ENCODE assay signal across 14 mouse cellular contexts in the genomic region with DNA sequence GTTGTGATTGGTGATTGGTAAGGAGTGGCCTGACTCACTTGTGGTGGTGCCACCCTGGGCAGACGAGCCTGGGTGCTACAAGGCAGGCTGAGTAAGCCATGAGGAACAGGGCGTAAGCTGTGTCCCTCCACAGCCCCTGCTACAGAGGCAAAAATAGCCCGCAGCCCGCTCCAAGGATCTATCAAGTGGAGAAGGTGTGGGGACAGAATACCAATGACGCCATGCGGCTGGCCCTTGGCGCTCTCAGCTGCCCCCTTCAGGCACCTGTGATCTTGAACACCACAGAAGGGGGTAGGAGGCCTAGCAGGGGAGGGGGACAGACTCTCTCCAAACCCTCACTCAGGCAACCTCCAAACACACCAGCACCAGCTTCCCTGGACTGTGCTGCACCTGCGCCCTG. TPM values are rescaled to one million over a fixed set of nuclear protein-coding genes. Genes with fewer than 3 reads are reported as not detected.
A peak's percentile ranks its signal among the peaks of the same experiment; 100 is the strongest.
DNase-seq lines count a peak whose midpoint lies in the region; ATAC-seq lines count a peak whose summit lies in the region.
"Had no signal": no experiment of that assay in that cellular context is flagged by ENCODE, and none has a peak within 500 bp of the region (broad histone marks: within the 10 kb centered on the region; RNA-seq: fewer than 3 reads in every experiment).

No protein-coding gene starts in this region.

- peaks cover 27% of the 10 kb centered on the region for H3K36me3 ChIP-seq in midbrain, embryonic 11.5 days (ENCODE audit: control insufficient read depth, insufficient read depth, low read length)
- H3K36me3 ChIP-seq in midbrain, embryonic 16.5 days (ENCODE audit: control insufficient read depth, insufficient read depth, low read length): peaks cover 31% of the 10 kb centered on the region
- peaks cover 92% of the 10 kb centered on the region for H3K36me3 ChIP-seq in forebrain, embryonic 12.5 days (replicated peaks)

- no peaks in the 10 kb centered on the region for H3K4me1 ChIP-seq in midbrain, embryonic 11.5 days (ENCODE audit: control insufficient read depth, insufficient read depth, low read length)
- no peaks in the 10 kb centered on the region for H3K4me1 ChIP-seq in midbrain, embryonic 16.5 days (ENCODE audit: control insufficient read depth, insufficient read depth, low read length)
- H3K4me1 ChIP-seq in forebrain, embryonic 12.5 days: no peaks in the 10 kb centered on the region
- H3K4me1 ChIP-seq: embryonic facial prominence, embryonic 15.5 days; kidney, embryonic 15.5 days had no signal

- 77% methylated on average over 8 of the region's 8 CpGs for WGBS in midbrain, embryonic 11.5 days
- 80% methylated on average over 8 of the region's 8 CpGs for WGBS in midbrain, embryonic 16.5 days
- WGBS in forebrain, embryonic 12.5 days: 79% methylated on average over 8 of the region's 8 CpGs

- no peak overlapping the region for H3K9ac ChIP-seq in midbrain, embryonic 11.5 days (ENCODE audit: low read length)
- H3K9ac ChIP-seq in midbrain, embryonic 16.5 days (ENCODE audit: low read depth, low read length): no peak overlapping the region
- H3K9ac ChIP-seq in forebrain, embryonic 12.5 days: no peak overlapping the region
- H3K9ac ChIP-seq: embryonic facial prominence, embryonic 15.5 days; kidney, embryonic 15.5 days had no signal

- peak; percentile 72 for DNase-seq in midbrain, embryonic 11.5 days (ENCODE audit: low spot score, missing footprints)
- DNase-seq in R1 (ENCODE audit: low read depth, low spot score): peak; percentile 32
- DNase-seq in heart, adult 8-10 months (ENCODE audit: low spot score): peak; percentile 35
- peak; percentile 75 to 78 for DNase-seq in heart, postnatal 10 days
- DNase-seq: cerebellum, adult 11-12 months; liver had no signal

- H3K9me3 ChIP-seq in midbrain, embryonic 11.5 days (ENCODE audit: control insufficient read depth, low read length): no peaks in the 10 kb centered on the region
- no peaks in the 10 kb centered on the region for H3K9me3 ChIP-seq in midbrain, embryonic 16.5 days (replicated peaks; ENCODE audit: control insufficient read depth, low read length, poor library complexity, severe bottlenecking)
- H3K9me3 ChIP-seq in forebrain, embryonic 12.5 days: no peaks in the 10 kb centered on the region
- H3K9me3 ChIP-seq: embryonic facial prominence, embryonic 15.5 days; kidney, embryonic 15.5 days had no signal

- H3K27ac ChIP-seq in midbrain, embryonic 11.5 days (ENCODE audit: low read depth, low read length): no peak overlapping the region
- H3K27ac ChIP-seq in midbrain, embryonic 16.5 days (ENCODE audit: low read length): no peak overlapping the region
- no peak overlapping the region for H3K27ac ChIP-seq in forebrain, embryonic 12.5 days
- H3K27ac ChIP-seq: embryonic facial prominence, embryonic 15.5 days; kidney, embryonic 15.5 days had no signal

- H3K4me3 ChIP-seq in midbrain, embryonic 11.5 days (ENCODE audit: low read depth, low read length): no peak overlapping the region
- H3K4me3 ChIP-seq in midbrain, embryonic 16.5 days (ENCODE audit: low read depth, low read length): no peak overlapping the region
- no peak overlapping the region for H3K4me3 ChIP-seq in forebrain, embryonic 12.5 days (replicated peaks)
- H3K4me3 ChIP-seq: embryonic facial prominence, embryonic 15.5 days; kidney, embryonic 15.5 days had no signal

- intact Hi-C loops in heart, postnatal 10 days (cut with DNase I): no loop called here

- H3K4me2 ChIP-seq in midbrain, embryonic 11.5 days: no peak overlapping the region
- no peak overlapping the region for H3K4me2 ChIP-seq in midbrain, embryonic 16.5 days (ENCODE audit: low read length)
- H3K4me2 ChIP-seq in forebrain, embryonic 12.5 days: no peak overlapping the region
- H3K4me2 ChIP-seq: embryonic facial prominence, embryonic 15.5 days; kidney, embryonic 15.5 days had no signal

- no peak for ATAC-seq in midbrain, embryonic 11.5 days (ENCODE audit: low FRiP score)
- no peak for ATAC-seq in midbrain, embryonic 16.5 days
- ATAC-seq in forebrain, embryonic 12.5 days (ENCODE audit: low FRiP score): no peak
- ATAC-seq in megakaryocyte, adult 5-6 weeks (ENCODE audit: poor library complexity, severe bottlenecking): no peak
- ATAC-seq: CD4-positive, CD25-positive, alpha-beta regulatory T cell, adult 4 months; forebrain, embryonic 16.5 days; inflammation-experienced regulatory T-cells, adult 6 months had no signal

- no peaks in the 10 kb centered on the region for H3K27me3 ChIP-seq in midbrain, embryonic 11.5 days (ENCODE audit: control insufficient read depth, insufficient read depth, low read length)
- no peaks in the 10 kb centered on the region for H3K27me3 ChIP-seq in midbrain, embryonic 16.5 days (ENCODE audit: control insufficient read depth, insufficient read depth, low read depth, low read length)
- H3K27me3 ChIP-seq in forebrain, embryonic 12.5 days: no peaks in the 10 kb centered on the region
- H3K27me3 ChIP-seq: embryonic facial prominence, embryonic 15.5 days; kidney, embryonic 15.5 days had no signal

RNA-seq across cellular contexts. Expression of a gene that starts 15.3 kb away (rescaled TPM):
- polyA plus RNA-seq in midbrain, embryonic 11.5 days (2014; fragmentation: Nextera tagmentation; extraction: Ambion mirVana): 37.5 and 44.2 TPM in 2 replicates
- 31.2 and 32.0 TPM in 2 replicates for polyA plus RNA-seq in midbrain, embryonic 16.5 days (2015; fragmentation: Nextera tagmentation; extraction: Ambion mirVana)
- 10 to 100 TPM in 2 of 4 experiments, 1 to 10 TPM in 2; 9.0 to 11.3 (median 10.4) TPM for total RNA-seq in heart, adult 8-10 months (2022)
- 10 to 100 TPM; 16.5 to 21.2 TPM for total RNA-seq in heart, postnatal 10 days (2021)
- 46.4 and 49.7 TPM in 2 replicates for polyA plus RNA-seq in forebrain, embryonic 12.5 days (2016; fragmentation: Nextera tagmentation; extraction: Ambion mirVana)
- total RNA-seq in megakaryocyte, adult 5-6 weeks (2015): 7.4 and 11.6 TPM in 2 replicates
- 45.0 and 46.6 TPM in 2 replicates for total RNA-seq in megakaryocyte, adult 5-6 weeks (2017)

RNA-seq across cellular contexts. Expression of a gene that starts 15.4 kb away (rescaled TPM):
- 41.2 and 48.5 TPM in 2 replicates for polyA plus RNA-seq in midbrain, embryonic 11.5 days (2014; fragmentation: Nextera tagmentation; extraction: Ambion mirVana)
- 19.2 and 20.0 TPM in 2 replicates for polyA plus RNA-seq in midbrain, embryonic 16.5 days (2015; fragmentation: Nextera tagmentation; extraction: Ambion mirVana)
- total RNA-seq in heart, adult 8-10 months (2022): 10 to 100 TPM in 2 of 4 experiments, 1 to 10 TPM in 2; 9.4 to 11.1 (median 10.1) TPM
- 10 to 100 TPM; 11.1 to 11.8 TPM for total RNA-seq in heart, postnatal 10 days (2021)
- polyA plus RNA-seq in forebrain, embryonic 12.5 days (2016; fragmentation: Nextera tagmentation; extraction: Ambion mirVana): 36.2 and 41.7 TPM in 2 replicates
- total RNA-seq in megakaryocyte, adult 5-6 weeks (2015): 17.5 and 19.9 TPM in 2 replicates
- 11.6 and 18.4 TPM in 2 replicates for total RNA-seq in megakaryocyte, adult 5-6 weeks (2017)

RNA-seq across cellular contexts. Expression of a gene that starts 25.7 kb away (rescaled TPM):
- 21.4 and 22.4 TPM in 2 replicates for polyA plus RNA-seq in midbrain, embryonic 11.5 days (2014; fragmentation: Nextera tagmentation; extraction: Ambion mirVana)
- polyA plus RNA-seq in midbrain, embryonic 16.5 days (2015; fragmentation: Nextera tagmentation; extraction: Ambion mirVana): 20.0 and 21.3 TPM in 2 replicates
- 10 to 100 TPM; 11.3 to 16.0 (median 14.6) TPM for total RNA-seq in heart, adult 8-10 months (2022)
- total RNA-seq in heart, postnatal 10 days (2021): 10 to 100 TPM in 1 of 2 experiments, 1 to 10 TPM in 1; 8.4 to 11.6 TPM
- 18.5 and 19.6 TPM in 2 replicates for polyA plus RNA-seq in forebrain, embryonic 12.5 days (2016; fragmentation: Nextera tagmentation; extraction: Ambion mirVana)
- 1.7 and 5.5 TPM in 2 replicates for total RNA-seq in megakaryocyte, adult 5-6 weeks (2015)
- 2.4 and 4.0 TPM in 2 replicates for total RNA-seq in megakaryocyte, adult 5-6 weeks (2017)
